Mouse (Mus musculus): ENCODE results near the gene Oog2. TPM values are rescaled to one million over a fixed set of nuclear protein-coding genes. Genes with fewer than 3 reads are reported as not detected.

The Oog2 gene
- not detected for polyA plus RNA-seq (2014; fragmentation: Illumina TruSeq; extraction: RNeasy Lipid Tissue Mini Kit (QIAGEN cat#74804); ENCODE audit: low read depth, low replicate concordance)

GRCm38 (mm10) chr4:144190419-144190818 is at the start of gene Oog2:
Oog2 (plus strand) TSS chr4:144190719.

DNA sequence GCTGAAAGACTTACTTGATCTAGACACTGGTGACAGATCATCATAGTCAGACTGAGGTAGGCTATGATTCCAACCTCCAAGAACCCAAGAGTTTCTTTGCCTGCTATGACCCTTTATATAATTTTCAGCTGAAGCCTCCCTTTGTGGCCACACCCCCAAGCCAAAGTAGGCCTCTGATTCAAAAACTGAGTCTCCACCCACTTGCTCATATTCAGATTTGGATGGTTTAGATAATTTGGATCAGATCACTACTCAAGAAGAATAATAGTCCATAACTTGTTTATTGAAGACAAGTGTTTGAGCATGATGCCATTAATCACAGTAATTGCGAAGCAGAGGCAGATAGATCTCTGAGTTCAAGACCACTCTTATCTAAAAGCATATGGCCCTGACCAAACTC is 28.0 kb upstream of the Oog2 start, which contains the start of gene Oog3:
TSS of gene Oog3 (minus strand) at position 101 of the 400 bp plus-strand sequence.

DNA sequence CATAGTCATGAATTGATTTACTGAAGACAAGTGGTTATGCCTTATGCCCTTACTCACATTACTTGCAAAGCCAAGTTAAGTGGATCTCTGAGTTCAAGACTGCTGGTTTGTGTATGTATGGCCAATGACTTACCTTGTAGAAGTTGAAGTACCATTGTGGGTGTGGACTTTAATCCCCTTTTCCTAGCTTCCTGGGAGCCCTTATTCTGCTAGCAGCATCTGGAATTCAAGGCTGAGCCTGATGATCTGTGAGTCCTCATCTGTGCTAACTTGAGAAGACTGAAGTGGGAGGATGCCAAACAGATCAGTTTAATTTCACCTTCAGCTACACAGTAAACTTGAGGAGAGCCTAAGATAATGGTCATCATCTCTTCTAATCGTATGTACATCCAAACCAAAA is 22.7 kb downstream of the Oog2 start, which contains the start of gene C87977:
TSS of gene C87977 (minus strand) at position 101 of the 400 bp plus-strand sequence.

Other genes with a start within 250 kb of the Oog2 start
- gene Pramef25, start 239.7 kb upstream of the Oog2 start, polyA plus RNA-seq (2014; fragmentation: Illumina TruSeq; extraction: RNeasy Lipid Tissue Mini Kit (QIAGEN cat#74804); ENCODE audit: low read depth, low replicate concordance): not detected
- not detected for gene Gm13101, start 223.8 kb upstream of the Oog2 start, polyA plus RNA-seq (2014; fragmentation: Illumina TruSeq; extraction: RNeasy Lipid Tissue Mini Kit (QIAGEN cat#74804); ENCODE audit: low read depth, low replicate concordance)
- not detected for gene Pramef17, start 196.3 kb upstream of the Oog2 start, polyA plus RNA-seq (2014; fragmentation: Illumina TruSeq; extraction: RNeasy Lipid Tissue Mini Kit (QIAGEN cat#74804); ENCODE audit: low read depth, low replicate concordance)
- not detected for gene Pramel4, start 131.6 kb upstream of the Oog2 start, polyA plus RNA-seq (2014; fragmentation: Illumina TruSeq; extraction: RNeasy Lipid Tissue Mini Kit (QIAGEN cat#74804); ENCODE audit: low read depth, low replicate concordance)
- gene Gm13102, start 84.2 kb upstream of the Oog2 start, polyA plus RNA-seq (2014; fragmentation: Illumina TruSeq; extraction: RNeasy Lipid Tissue Mini Kit (QIAGEN cat#74804); ENCODE audit: low read depth, low replicate concordance): not detected
- gene Oog3, start 28.1 kb upstream of the Oog2 start, polyA plus RNA-seq (2014; fragmentation: Illumina TruSeq; extraction: RNeasy Lipid Tissue Mini Kit (QIAGEN cat#74804); ENCODE audit: low read depth, low replicate concordance): not detected
- gene C87977, start 22.6 kb downstream of the Oog2 start, polyA plus RNA-seq (2014; fragmentation: Illumina TruSeq; extraction: RNeasy Lipid Tissue Mini Kit (QIAGEN cat#74804); ENCODE audit: low read depth, low replicate concordance): not detected
- not detected for gene Pramel5, start 89.8 kb downstream of the Oog2 start, polyA plus RNA-seq (2014; fragmentation: Illumina TruSeq; extraction: RNeasy Lipid Tissue Mini Kit (QIAGEN cat#74804); ENCODE audit: low read depth, low replicate concordance)
- gene Gm13128, start 139.5 kb downstream of the Oog2 start, polyA plus RNA-seq (2014; fragmentation: Illumina TruSeq; extraction: RNeasy Lipid Tissue Mini Kit (QIAGEN cat#74804); ENCODE audit: low read depth, low replicate concordance): not detected
- gene Gm13119, start 167.2 kb downstream of the Oog2 start, polyA plus RNA-seq (2014; fragmentation: Illumina TruSeq; extraction: RNeasy Lipid Tissue Mini Kit (QIAGEN cat#74804); ENCODE audit: low read depth, low replicate concordance): not detected
- not detected for gene Pramef20, start 187.2 kb downstream of the Oog2 start, polyA plus RNA-seq (2014; fragmentation: Illumina TruSeq; extraction: RNeasy Lipid Tissue Mini Kit (QIAGEN cat#74804); ENCODE audit: low read depth, low replicate concordance)
- gene Pramef12, start 217.7 kb downstream of the Oog2 start, polyA plus RNA-seq (2014; fragmentation: Illumina TruSeq; extraction: RNeasy Lipid Tissue Mini Kit (QIAGEN cat#74804); ENCODE audit: low read depth, low replicate concordance): not detected
- not detected for gene 1700012P22Rik, start 248.1 kb downstream of the Oog2 start, polyA plus RNA-seq (2014; fragmentation: Illumina TruSeq; extraction: RNeasy Lipid Tissue Mini Kit (QIAGEN cat#74804); ENCODE audit: low read depth, low replicate concordance)

Measured in liver, adult 10 weeks (tissue).